Mouse (Mus musculus) spleen, postnatal 14 days (tissue): ENCODE data around the gene Slc39a11.

Experiments
- DNase-seq, 2 experiments: peaks; one replicate each; pipeline ENCODE4 v3.0.0; 2021 to 2022; ENCODE audit warnings: low spot score in 2 of 2

Gene Slc39a11

DNA sequence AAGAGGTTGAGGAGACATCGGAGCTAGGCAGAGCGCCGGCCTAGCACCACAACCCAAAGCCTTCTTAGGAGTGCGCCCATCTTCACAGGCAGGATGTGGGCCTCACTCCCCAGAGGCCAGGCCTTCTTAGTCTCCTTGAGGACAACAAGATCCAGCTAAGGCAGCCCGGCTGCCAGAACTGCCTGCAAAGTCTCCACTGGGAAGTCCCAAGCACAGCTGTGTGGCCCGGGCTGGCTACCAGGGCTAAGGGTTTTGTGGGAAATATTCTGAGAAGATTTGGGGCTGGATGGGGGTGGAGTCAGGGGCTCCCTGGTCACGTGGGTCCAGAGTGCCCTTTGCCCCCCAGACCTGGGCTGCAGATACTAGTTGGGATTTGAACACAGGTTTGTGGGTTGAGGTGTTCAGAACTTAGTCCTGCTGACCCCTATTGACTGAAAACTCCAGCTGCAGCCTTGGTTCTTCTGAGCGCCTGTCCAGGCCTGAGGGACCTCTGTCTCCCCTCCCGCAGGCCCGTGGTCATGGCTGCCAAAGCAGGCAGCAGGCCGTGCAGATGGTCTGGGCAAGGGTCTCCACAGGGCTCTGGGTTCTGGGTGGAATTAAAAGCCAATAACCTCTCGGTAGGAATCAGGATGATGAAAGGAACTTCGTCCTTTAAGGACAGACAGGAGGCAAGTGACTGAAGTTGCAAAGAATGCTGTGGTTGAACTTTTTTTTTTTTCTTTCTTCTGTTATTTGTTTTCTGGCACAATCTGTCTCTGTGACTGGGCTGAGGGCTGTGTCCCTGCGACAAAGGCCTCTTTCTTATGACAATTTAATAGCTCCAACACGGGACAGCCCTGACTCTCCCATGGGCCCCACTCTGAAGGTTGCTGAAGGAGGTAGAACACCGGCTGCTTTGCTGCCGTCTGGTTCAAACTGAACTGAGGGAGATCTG is 357.8 kb downstream of the Slc39a11 start:
- DNase-seq: no peak

GRCm38 (mm10) chr11:113290911-113291310 is 359.0 kb downstream of the Slc39a11 start:
- no peak for DNase-seq

GRCm38 (mm10) chr11:113284951-113285741 is 364.7 kb downstream of the Slc39a11 start:
- DNase-seq: no peak

- DNase-seq: no peak
Measured at GRCm38 (mm10) chr11:113283376-113283811, 366.5 kb downstream of the Slc39a11 start.

DNA sequence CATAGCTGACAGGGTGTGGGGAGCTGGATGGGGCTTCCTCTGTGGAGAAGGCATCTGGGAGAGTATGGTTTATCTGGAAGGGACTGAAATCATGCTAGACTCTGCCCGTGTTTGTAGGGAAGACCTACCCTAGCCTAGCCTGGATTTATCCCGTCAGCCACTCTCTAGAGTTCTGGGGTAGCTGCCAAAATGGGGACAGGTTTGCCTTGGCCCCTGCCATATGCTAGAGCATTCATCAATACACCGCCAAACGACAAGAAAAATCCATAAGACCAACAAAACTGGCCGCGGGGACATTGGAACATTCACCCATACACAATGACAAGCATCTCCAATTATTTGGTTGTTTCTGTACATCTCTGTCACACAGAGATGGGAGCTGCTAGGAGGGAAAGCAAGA is 371.6 kb downstream of the Slc39a11 start:
- no peak for DNase-seq

- no peak for DNase-seq
Measured at GRCm38 (mm10) chr11:113277034-113277612, 372.8 kb downstream of the Slc39a11 start.

DNA sequence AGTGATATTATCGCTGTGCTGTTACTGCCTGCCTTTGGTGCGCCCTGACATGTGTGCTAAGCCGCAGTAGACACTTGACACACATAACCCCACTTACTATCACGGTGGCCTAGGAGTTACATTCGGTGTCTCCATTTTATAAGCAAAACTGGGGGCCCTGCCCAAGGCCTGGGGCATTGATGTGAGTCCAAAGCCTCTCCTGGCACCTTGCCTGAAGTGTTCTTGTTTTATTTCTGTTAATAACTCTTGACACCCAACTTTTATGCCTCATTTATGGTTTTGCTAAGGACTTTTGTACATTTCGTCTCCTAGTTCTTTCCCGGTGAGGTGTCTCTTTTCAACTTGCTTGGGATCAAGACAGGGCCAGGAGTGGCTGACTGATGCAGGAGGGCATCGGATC is 373.4 kb downstream of the Slc39a11 start:
- DNase-seq: no peak

GRCm38 (mm10) chr11:113274037-113274436 is 375.8 kb downstream of the Slc39a11 start:
- no peak for DNase-seq

GRCm38 (mm10) chr11:113271857-113272256 is 378.0 kb downstream of the Slc39a11 start:
- DNase-seq: no peak

- no peak for DNase-seq
Measured at GRCm38 (mm10) chr11:113268831-113269319, 381.0 kb downstream of the Slc39a11 start.

DNA sequence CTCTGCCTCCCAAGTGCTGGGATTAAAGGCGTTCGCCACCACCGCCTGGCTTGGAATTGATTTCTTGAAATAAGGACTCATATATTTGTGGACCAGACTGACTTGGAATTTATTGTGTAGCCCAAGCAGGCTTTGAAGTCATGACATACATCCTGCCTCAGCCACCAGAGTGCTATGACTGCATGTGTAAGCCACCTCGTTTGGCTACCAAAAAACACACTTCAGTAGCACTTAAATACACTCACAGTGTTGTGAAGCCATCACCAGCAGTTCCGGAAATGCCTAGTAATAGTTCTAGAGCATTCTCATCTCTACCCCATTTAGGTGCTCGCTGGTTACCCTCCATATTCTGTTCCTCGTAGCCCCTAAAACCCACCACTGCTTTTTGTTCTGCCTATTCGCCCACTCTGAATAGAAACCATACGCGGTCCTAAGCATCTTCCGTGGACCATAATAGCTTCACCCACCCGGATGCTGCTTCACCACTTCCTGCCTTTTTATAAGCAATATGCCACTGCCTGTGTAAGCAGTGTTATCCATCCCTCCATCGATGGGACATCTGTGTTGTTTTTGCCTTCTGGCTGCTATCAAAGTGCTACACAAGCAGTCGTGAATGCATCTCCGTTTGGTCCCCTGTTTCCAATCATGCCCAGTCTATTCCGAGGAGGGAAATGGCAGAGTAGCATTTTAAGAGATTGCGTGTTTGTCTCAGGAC is 382.2 kb downstream of the Slc39a11 start:
- DNase-seq: no peak

GRCm38 (mm10) chr11:113266706-113267105 is 383.2 kb downstream of the Slc39a11 start:
- DNase-seq: no peak

GRCm38 (mm10) chr11:113265567-113265966 is 384.3 kb downstream of the Slc39a11 start:
- DNase-seq: no peak

GRCm38 (mm10) chr11:113263971-113264370 is 385.9 kb downstream of the Slc39a11 start:
- no peak for DNase-seq

DNA sequence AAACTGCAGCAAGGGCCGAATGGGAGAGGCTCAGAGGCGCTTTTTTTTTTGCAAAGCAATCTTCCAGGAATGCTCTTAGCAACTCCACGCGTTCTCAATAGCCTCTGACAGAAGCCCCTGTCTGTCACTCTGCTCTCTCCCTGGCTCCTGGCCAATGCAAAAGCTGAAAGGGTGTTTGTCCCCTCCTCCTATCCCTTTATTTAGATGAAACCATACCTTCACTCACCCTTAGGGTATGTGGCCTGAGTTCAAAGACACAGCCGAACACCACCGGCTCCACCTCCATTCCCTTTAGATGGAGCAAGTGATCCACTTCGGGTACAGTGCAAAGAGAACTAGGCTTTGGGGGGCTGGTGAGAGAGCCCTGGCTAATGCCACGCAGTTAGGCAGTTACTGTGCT is 387.8 kb downstream of the Slc39a11 start:
- DNase-seq: no peak

- DNase-seq: no peak
Measured at GRCm38 (mm10) chr11:113261421-113261820, 388.5 kb downstream of the Slc39a11 start.

- no peak for DNase-seq
Measured at GRCm38 (mm10) chr11:113259712-113260382, 390.0 kb downstream of the Slc39a11 start.

- no peak for DNase-seq
Measured at GRCm38 (mm10) chr11:113258016-113258415, 391.9 kb downstream of the Slc39a11 start.

GRCm38 (mm10) chr11:113254653-113255052 is 395.2 kb downstream of the Slc39a11 start:
- no peak for DNase-seq

- no peak for DNase-seq
Measured at GRCm38 (mm10) chr11:113253169-113253568, 396.7 kb downstream of the Slc39a11 start.

- DNase-seq: no peak
Measured at GRCm38 (mm10) chr11:113251172-113251571, 398.7 kb downstream of the Slc39a11 start.
